Mouse (Mus musculus) kidney, embryonic 15.5 days (tissue): Measurements from ENCODE around the gene Cars2. TPM values are rescaled to one million over a fixed set of nuclear protein-coding genes. Genes with fewer than 3 reads are reported as not detected.
"Not testable (repeated sequence)": the region's sequence is repeated elsewhere in the genome, so short reads cannot be mapped to it uniquely, and the experiment has no call there.

Source experiments
- ATAC-seq: fragments of 200-750 bp; cut with Nextera tagmentation; replicated peaks from 2 replicates; pipeline ENCODE4 v1.8.0; 2017; ENCODE audit warnings: moderate TSS enrichment; ENCODE audit not compliant: low FRiP score
- H3K27ac ChIP-seq: fragments of 300-500 bp; sonication (generic); 2 replicates; pipeline ENCODE4 v1.5.1; 2015; ENCODE audit warnings: mild to moderate bottlenecking, inconsistent platforms
- H3K27me3 ChIP-seq: fragments of 300-500 bp; sonication (generic); 2 replicates; pipeline ENCODE4 v1.6.1; 2015; ENCODE audit warnings: inconsistent platforms
- H3K36me3 ChIP-seq: fragments of 300-500 bp; sonication (generic); 2 replicates; pipeline ENCODE4 v1.6.1; 2015; ENCODE audit warnings: inconsistent platforms
- H3K4me1 ChIP-seq: fragments of 300-500 bp; sonication (generic); 2 replicates; pipeline ENCODE4 v1.6.1; 2015; ENCODE audit warnings: inconsistent platforms
- H3K4me2 ChIP-seq: fragments of 300-500 bp; sonication (generic); 2 replicates; pipeline ENCODE4 v1.6.1; 2015; ENCODE audit warnings: moderate library complexity, mild to moderate bottlenecking, inconsistent platforms
- H3K4me3 ChIP-seq: fragments of 300-500 bp; sonication (generic); replicated peaks from 2 replicates; pipeline ENCODE4 v1.5.1; 2015; ENCODE audit warnings: mild to moderate bottlenecking, inconsistent platforms
- H3K9ac ChIP-seq: fragments of 300-500 bp; sonication (generic); 2 replicates; pipeline ENCODE4 v1.6.1; 2015; ENCODE audit warnings: mild to moderate bottlenecking, inconsistent platforms
- H3K9me3 ChIP-seq: fragments of 300-500 bp; sonication (generic); replicated peaks from 2 replicates; pipeline ENCODE4 v1.6.1; 2016; ENCODE audit warnings: inconsistent platforms
- WGBS: fragments of 180-500 bp; shearing (Covaris S2); methylation state at CpG from one replicate; pipeline ENCODE4 v1.1.7; 2015; ENCODE audit warnings: mixed read lengths; 5-methylcytosine and 5-hydroxymethylcytosine counted together
- polyA plus RNA-seq: library from polyadenylated mRNA; unstranded; fragments of >200 nt; fragmentation: Nextera tagmentation; extraction: Ambion mirVana; gene quantifications from 2 replicates; pipeline ENCODE4 v1.2.1, GENCODE M21; 2015

Gene Cars2
- polyA plus RNA-seq, 1 experiment from 2014 or later = 28.3 TPM

- Histone ChIP-seq H3K9ac (no peak overlapping the region), H3K4me1 (peaks cover 7% of the 10 kb centered on the region), H3K27ac (no peak overlapping the region), H3K36me3 (peaks cover 37% of the 10 kb centered on the region), H3K4me3 (no peak overlapping the region), H3K27me3 (no peaks in the 10 kb centered on the region), H3K4me2 (no peak overlapping the region), H3K9me3 (no peaks in the 10 kb centered on the region)
- no peak for ATAC-seq
- 80% methylated on average over 22 of the region's 22 CpGs for WGBS
Observed at GRCm38 (mm10) chr8:11569260-11570097, 18.9 kb upstream of the Cars2 start.

DNA sequence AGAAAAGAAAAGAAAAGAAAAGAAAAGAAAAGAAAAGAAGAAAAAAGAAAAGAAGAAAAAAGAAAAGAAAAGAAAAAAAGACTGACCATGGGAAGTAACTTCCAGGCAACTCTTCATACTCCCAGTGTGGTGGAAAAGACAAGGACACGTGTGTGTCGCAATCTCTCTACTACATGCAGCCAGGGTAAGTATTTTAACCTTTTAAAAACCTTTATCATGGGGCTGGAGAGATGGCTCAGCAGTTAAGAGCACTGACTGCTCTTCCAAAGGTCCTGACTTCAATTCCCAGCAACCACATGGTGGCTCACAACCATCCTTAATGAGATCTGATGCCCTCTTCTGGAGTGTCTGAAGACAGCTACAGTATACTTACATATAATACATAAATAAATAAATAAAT, 17.6 kb upstream of the Cars2 start:
- ATAC-seq, H3K27me3 ChIP-seq, H3K4me2 ChIP-seq, H3K4me1 ChIP-seq, H3K4me3 ChIP-seq, H3K9ac ChIP-seq, H3K27ac ChIP-seq, H3K9me3 ChIP-seq: not testable (repeated sequence)
- H3K36me3 ChIP-seq = peaks cover 50% of the 10 kb centered on the region
- WGBS = 87% methylated on average over 2 of the region's 2 CpGs

- no peak for ATAC-seq
- Histone ChIP-seq H3K4me2 (no peak overlapping the region), H3K4me3 (no peak overlapping the region), H3K4me1 (peaks cover 9% of the 10 kb centered on the region; the same call in 1 of the 2 replicates), H3K9me3 (no peaks in the 10 kb centered on the region), H3K27me3 (no peaks in the 10 kb centered on the region), H3K36me3 (peaks cover 69% of the 10 kb centered on the region), H3K9ac (no peak overlapping the region), H3K27ac (no peak overlapping the region)
- 87% methylated on average over 7 of the region's 7 CpGs for WGBS
Observed at GRCm38 (mm10) chr8:11564721-11565120, 14.1 kb upstream of the Cars2 start.

DNA sequence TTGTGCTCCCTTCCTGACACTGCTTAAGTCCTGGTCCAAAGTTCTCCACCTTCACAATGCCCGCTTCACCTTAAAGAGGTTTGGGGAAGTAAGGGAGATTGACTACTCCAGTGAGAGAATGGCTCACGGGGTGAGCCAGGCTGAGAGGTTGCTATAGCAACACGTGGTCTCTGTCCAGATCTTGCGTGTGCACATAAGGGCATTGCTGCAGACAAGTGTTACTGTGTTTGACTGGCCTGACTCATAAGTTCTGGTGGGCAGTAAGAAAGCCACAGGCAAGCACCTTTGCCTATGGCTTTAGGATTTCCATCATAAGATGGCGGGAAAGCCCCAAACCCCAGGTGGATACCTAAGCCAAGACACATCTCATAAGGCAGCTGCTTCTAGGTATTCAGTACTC, 13.7 kb upstream of the Cars2 start:
- peaks cover 69% of the 10 kb centered on the region for H3K36me3 ChIP-seq
- WGBS = 90% methylated on average over 5 of the region's 5 CpGs

DNA sequence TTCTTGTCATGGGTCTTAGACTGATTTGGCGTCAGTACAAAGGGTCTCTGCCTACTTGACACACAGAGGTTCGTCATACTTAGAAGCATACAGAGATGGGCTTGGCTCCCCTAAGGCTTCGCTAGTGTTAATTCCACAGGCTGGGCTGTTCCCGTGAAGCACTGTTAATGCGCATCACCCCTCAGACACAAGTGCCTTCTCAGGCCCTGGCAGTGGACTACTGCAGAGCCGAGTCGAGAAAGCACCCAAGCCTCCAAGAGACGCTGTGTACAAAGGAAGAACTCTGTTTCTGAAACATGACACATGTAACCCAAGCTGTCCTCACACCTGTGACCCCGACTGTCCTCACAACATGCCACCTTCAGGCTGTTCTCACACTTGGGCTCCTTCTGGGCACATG, 9.6 kb upstream of the Cars2 start:
- no peak overlapping the region for H3K9ac ChIP-seq
- no peak overlapping the region for H3K4me2 ChIP-seq
- WGBS = 66% methylated on average over 9 of the region's 9 CpGs
- no peak for ATAC-seq
- H3K9me3 ChIP-seq = no peaks in the 10 kb centered on the region
- H3K36me3 ChIP-seq = peaks cover 39% of the 10 kb centered on the region
- no peak overlapping the region for H3K4me3 ChIP-seq
- H3K27ac ChIP-seq = no peak overlapping the region
- peaks cover 17% of the 10 kb centered on the region for H3K4me1 ChIP-seq
- no peaks in the 10 kb centered on the region for H3K27me3 ChIP-seq

More for the DNA sequence above, 13.7 kb upstream of the Cars2 start:
- Histone ChIP-seq H3K9me3 (no peaks in the 10 kb centered on the region), H3K27me3 (no peaks in the 10 kb centered on the region), H3K4me2 (no peak overlapping the region), H3K4me1 (peaks cover 11% of the 10 kb centered on the region), H3K4me3 (no peak overlapping the region), H3K9ac (no peak overlapping the region), H3K27ac (no peak overlapping the region)
- no peak for ATAC-seq

DNA sequence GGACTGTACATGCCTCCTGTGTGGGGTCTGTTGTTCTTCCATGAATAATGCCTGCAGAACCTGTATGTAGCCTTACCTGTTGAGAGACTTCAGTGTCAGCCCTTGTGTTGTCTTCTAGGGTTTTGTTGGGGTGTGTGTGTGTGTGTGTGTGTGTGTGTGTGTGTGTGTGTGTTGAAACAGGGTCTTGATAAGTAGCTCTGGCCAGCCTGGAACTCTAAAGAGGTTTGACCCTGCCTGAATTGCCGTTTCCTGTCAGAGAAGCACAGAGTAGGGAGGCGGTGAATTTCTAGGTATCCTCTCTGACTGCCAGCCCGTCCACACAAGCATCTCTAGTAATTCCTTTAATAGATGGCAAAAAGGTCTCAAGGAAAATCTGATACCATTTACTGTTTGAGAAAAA, 8.9 kb upstream of the Cars2 start:
- peaks cover 32% of the 10 kb centered on the region for H3K36me3 ChIP-seq
- no peak for ATAC-seq
- no peak overlapping the region for H3K27ac ChIP-seq
- H3K27me3 ChIP-seq = no peaks in the 10 kb centered on the region
- WGBS = 57% methylated on average over 3 of the region's 3 CpGs
- H3K4me1 ChIP-seq = peaks cover 20% of the 10 kb centered on the region
- no peaks in the 10 kb centered on the region for H3K9me3 ChIP-seq
- peak overlapping the region; percentile 88 for H3K4me2 ChIP-seq
- peak overlapping the region; percentile 95 for H3K4me3 ChIP-seq
- no peak overlapping the region for H3K9ac ChIP-seq

DNA sequence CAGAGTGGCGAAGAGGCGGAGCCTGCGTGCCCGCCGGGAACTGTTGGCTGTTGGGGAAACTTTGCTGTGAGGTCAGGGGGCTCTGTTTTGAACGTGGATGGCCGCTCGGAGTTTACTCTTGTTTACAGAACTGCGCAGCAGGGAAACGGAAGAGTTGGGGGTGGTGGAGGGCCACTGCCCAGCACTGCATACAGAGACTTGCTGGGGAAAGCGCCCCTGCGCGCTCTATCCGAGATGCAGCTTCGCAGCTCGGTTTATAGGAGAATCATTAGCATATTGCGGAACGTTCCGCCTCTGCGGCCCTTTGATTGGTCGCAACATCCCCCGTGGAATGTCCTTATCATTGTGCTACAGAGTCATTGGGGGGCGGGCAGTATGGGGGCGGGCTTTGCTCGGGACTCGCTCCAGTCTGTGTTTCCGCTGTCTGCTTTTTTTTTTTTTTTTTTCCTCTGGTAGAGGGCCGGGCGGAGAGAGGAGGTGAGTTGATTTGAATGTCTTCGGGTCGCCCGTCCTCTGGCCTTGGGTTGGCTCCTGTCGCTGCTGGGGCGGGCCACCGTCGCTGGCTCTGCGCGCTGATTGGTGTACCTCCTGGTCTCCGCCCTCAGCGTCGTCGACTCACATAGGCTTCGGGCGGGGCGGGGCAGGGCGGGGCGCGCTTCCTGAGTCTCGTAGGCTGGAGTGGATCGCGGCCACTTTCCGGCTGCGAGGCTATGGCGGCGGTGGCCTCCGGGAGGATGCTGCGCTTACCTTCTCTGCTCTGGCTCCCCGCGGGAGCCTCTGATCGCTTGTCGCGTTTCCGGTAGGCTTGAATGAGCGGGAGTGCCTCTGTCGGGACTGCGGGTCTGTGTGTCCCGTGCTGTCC, 7.4 kb upstream of the Cars2 start:
- ATAC-seq = peak; percentile 85
- peaks cover 17% of the 10 kb centered on the region for H3K36me3 ChIP-seq
- peak overlapping the region; percentile 94 for H3K9ac ChIP-seq
- no peaks in the 10 kb centered on the region for H3K27me3 ChIP-seq
- H3K27ac ChIP-seq = peak overlapping the region; percentile 99
- peaks cover 28% of the 10 kb centered on the region for H3K4me1 ChIP-seq
- H3K4me3 ChIP-seq = peak overlapping the region; percentile 95
- no peaks in the 10 kb centered on the region for H3K9me3 ChIP-seq
- H3K4me2 ChIP-seq = peak overlapping the region; percentile 88
- WGBS = under 1% methylated on average over 67 of the region's 67 CpGs

DNA sequence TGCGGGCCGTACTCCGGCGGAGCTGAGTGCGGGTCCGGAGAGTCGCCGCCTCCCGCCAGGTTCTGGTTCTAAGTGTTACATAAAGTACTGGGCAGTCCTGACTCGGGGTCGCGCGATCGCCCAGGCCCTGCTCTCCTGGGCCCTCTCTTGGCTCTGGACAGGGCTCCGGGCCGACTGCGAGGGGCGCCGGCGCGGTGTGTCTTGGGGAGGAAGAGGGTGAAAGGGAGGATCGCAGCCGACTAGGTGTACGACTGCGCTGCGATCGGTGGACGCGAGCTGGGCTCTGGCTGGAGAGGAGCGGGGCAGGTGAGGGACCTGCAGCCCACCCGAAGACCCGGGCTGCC, 6.8 kb upstream of the Cars2 start:
- H3K27ac ChIP-seq = peak overlapping the region; percentile 99
- under 1% methylated on average over 32 of the region's 32 CpGs for WGBS
- H3K4me1 ChIP-seq = peaks cover 28% of the 10 kb centered on the region
- peaks cover 14% of the 10 kb centered on the region for H3K36me3 ChIP-seq
- H3K27me3 ChIP-seq = no peaks in the 10 kb centered on the region
- H3K4me2 ChIP-seq = peak overlapping the region; percentile 88
- H3K9me3 ChIP-seq = no peaks in the 10 kb centered on the region
- peak; percentile 0; the same call in 1 of the 2 replicates for ATAC-seq
- peak overlapping the region; percentile 94 for H3K9ac ChIP-seq
- H3K4me3 ChIP-seq = peak overlapping the region; percentile 95

GRCm38 (mm10) chr8:11556691-11557423, 6.3 kb upstream of the Cars2 start:
- under 1% methylated on average over 69 of the region's 85 CpGs for WGBS
- Histone ChIP-seq H3K9ac (peak overlapping the region; percentile 94), H3K4me3 (peak overlapping the region; percentile 95), H3K9me3 (no peaks in the 10 kb centered on the region), H3K36me3 (peaks cover 8% of the 10 kb centered on the region), H3K27me3 (no peaks in the 10 kb centered on the region), H3K4me2 (peak overlapping the region; percentile 88), H3K4me1 (peaks cover 28% of the 10 kb centered on the region), H3K27ac (peak overlapping the region; percentile 99)
- ATAC-seq = no peak

- WGBS = under 1% methylated on average over 87 of the region's 103 CpGs
- Histone ChIP-seq H3K27me3 (no peaks in the 10 kb centered on the region), H3K4me1 (peaks cover 31% of the 10 kb centered on the region), H3K9ac (peak overlapping the region; percentile 94), H3K4me3 (peak overlapping the region; percentile 95), H3K4me2 (peak overlapping the region; percentile 88), H3K9me3 (no peaks in the 10 kb centered on the region), H3K27ac (peak overlapping the region; percentile 99), H3K36me3 (no peaks in the 10 kb centered on the region)
- ATAC-seq = peak; percentile 89
Observed at GRCm38 (mm10) chr8:11555720-11556591, 5.4 kb upstream of the Cars2 start.
